Mouse (Mus musculus) liver, embryonic 16.5 days (tissue): ENCODE results near the gene Macc1. TPM values are rescaled to one million over a fixed set of nuclear protein-coding genes. Genes with fewer than 3 reads are reported as not detected.

ENCODE experiments used
- ATAC-seq: fragments of 200-750 bp; cut with Nextera tagmentation; 2 replicates; pipeline ENCODE4 v1.8.0; 2017; ENCODE audit warnings: low read depth, mild to moderate bottlenecking, moderate number of reproducible peaks, moderate library complexity
- H3K27ac ChIP-seq: fragments of 300-500 bp; sonication (generic); 2 replicates; pipeline ENCODE4 v1.5.1; 2014; ENCODE audit warnings: mild to moderate bottlenecking, low read length
- H3K27me3 ChIP-seq: fragments of 300-500 bp; sonication (generic); 2 replicates; pipeline ENCODE4 v1.6.1; 2014; ENCODE audit warnings: low read depth, low read length, mixed read lengths; ENCODE audit not compliant: control insufficient read depth, insufficient read depth
- H3K36me3 ChIP-seq: fragments of 300-500 bp; sonication (generic); 2 replicates; pipeline ENCODE4 v1.6.1; 2014; ENCODE audit warnings: mild to moderate bottlenecking; ENCODE audit not compliant: control insufficient read depth, insufficient read depth
- H3K4me1 ChIP-seq: fragments of 300-500 bp; sonication (generic); 2 replicates; pipeline ENCODE4 v1.6.1; 2014; ENCODE audit warnings: low read depth, low read length, mixed read lengths; ENCODE audit not compliant: control insufficient read depth
- H3K4me2 ChIP-seq: fragments of 300-500 bp; sonication (generic); 2 replicates; pipeline ENCODE4 v1.6.1; 2014; ENCODE audit warnings: low read depth, low read length, mixed read lengths
- H3K4me3 ChIP-seq: fragments of 300-500 bp; sonication (generic); 2 replicates; pipeline ENCODE4 v1.5.1; 2014; ENCODE audit warnings: low read depth, mild to moderate bottlenecking, low read length
- H3K9ac ChIP-seq: fragments of 300-500 bp; sonication (generic); 2 replicates; pipeline ENCODE4 v1.6.1; 2014; ENCODE audit warnings: low read depth, low read length
- H3K9me3 ChIP-seq: fragments of 300-500 bp; sonication (generic); replicated peaks from 2 replicates; pipeline ENCODE4 v1.6.1; 2016; ENCODE audit warnings: low read length; ENCODE audit not compliant: control insufficient read depth
- WGBS: fragments of 180-500 bp; shearing (Covaris S2); extraction: QIAGEN DNeasy Blood & Tissue Kit; methylation state at CpG from one replicate; pipeline ENCODE4 v1.1.7; 2014; ENCODE audit not compliant: insufficient replicate concordance; 5-methylcytosine and 5-hydroxymethylcytosine counted together
- polyA plus RNA-seq: library from polyadenylated mRNA; unstranded; fragments of >200 nt; fragmentation: Nextera tagmentation; extraction: Ambion mirVana; gene quantifications from 2 replicates; pipeline ENCODE4 v1.2.1, GENCODE M21; 2015

Gene Macc1
- polyA plus RNA-seq, 1 experiment from 2014 or later = 0.04 TPM

- Histone ChIP-seq H3K27me3 (no peaks in the 10 kb centered on the region), H3K4me2 (no peak overlapping the region), H3K4me1 (no peaks in the 10 kb centered on the region), H3K36me3 (no peaks in the 10 kb centered on the region), H3K9ac (no peak overlapping the region), H3K4me3 (no peak overlapping the region), H3K27ac (no peak overlapping the region), H3K9me3 (no peaks in the 10 kb centered on the region)
- WGBS = 50% methylated on average over 2 of the region's 2 CpGs
- no peak for ATAC-seq
Measured at GRCm38 (mm10) chr12:119483296-119483695, 169.2 kb downstream of the Macc1 start.

- no peak overlapping the region for H3K4me2 ChIP-seq
- H3K27ac ChIP-seq = no peak overlapping the region
- no peak for ATAC-seq
- no peaks in the 10 kb centered on the region for H3K27me3 ChIP-seq
- 48% methylated on average over 5 of the region's 5 CpGs for WGBS
- no peaks in the 10 kb centered on the region for H3K4me1 ChIP-seq
- no peaks in the 10 kb centered on the region for H3K9me3 ChIP-seq
- H3K4me3 ChIP-seq = no peak overlapping the region
- H3K36me3 ChIP-seq = no peaks in the 10 kb centered on the region
- no peak overlapping the region for H3K9ac ChIP-seq
Measured at GRCm38 (mm10) chr12:119483922-119484631, 170.0 kb downstream of the Macc1 start.

GRCm38 (mm10) chr12:119511145-119511544 lies 197.1 kb downstream of the Macc1 start:
- no peaks in the 10 kb centered on the region for H3K9me3 ChIP-seq
- H3K36me3 ChIP-seq = no peaks in the 10 kb centered on the region
- H3K4me1 ChIP-seq = no peaks in the 10 kb centered on the region
- H3K27ac ChIP-seq = no peak overlapping the region
- no peak overlapping the region for H3K4me2 ChIP-seq
- no peak for ATAC-seq
- H3K9ac ChIP-seq = no peak overlapping the region
- H3K4me3 ChIP-seq = no peak overlapping the region
- no peaks in the 10 kb centered on the region for H3K27me3 ChIP-seq

Other genes with a start within 250 kb of the Macc1 start
- gene Itgb8, start 75.5 kb upstream of the Macc1 start, polyA plus RNA-seq = 0.05 and 0.11 TPM in 2 replicates